Mouse (Mus musculus): ENCODE data around the gene Wdr73.

GRCm38 (mm10) chr7:80860729-80861274 lies 40.3 kb downstream of the Wdr73 start, which contains the start of gene Zscan2:
- TF ChIP-seq NRF1 (IDR thresholded peaks at IDR 0.05; ENCODE audit: insufficient read depth, low read depth, low read length, poor library complexity, severe bottlenecking) = no peak
- TF ChIP-seq POLR2A (IDR thresholded peaks at IDR 0.05; ENCODE audit: control insufficient read depth in 1 of 2, insufficient read depth in 1 of 2, low read depth in 1 of 2, low read length in 2 of 2, poor library complexity in 1 of 2) = peak in 1 of 2 experiments; percentile 36; a peak in 1 of 4 replicates
- no peak for TF ChIP-seq POLR2AphosphoS2 (IDR thresholded peaks at IDR 0.05; ENCODE audit: low read length)
- no peak for TF ChIP-seq ZMIZ1 (IDR thresholded peaks at IDR 0.05; ENCODE audit: low read depth, low read length)
- no peak for TF ChIP-seq E2F4 (IDR thresholded peaks at IDR 0.05; ENCODE audit: borderline replicate concordance, low read depth, low read length)
- no peak for TF ChIP-seq TCF12 (IDR thresholded peaks at IDR 0.05; ENCODE audit: low read depth, low read length)
- TF ChIP-seq TAL1 (IDR thresholded peaks at IDR 0.05; ENCODE audit: low read length) = no peak
- TF ChIP-seq CTCF (IDR thresholded peaks at IDR 0.05 in 2 of 3, conservative IDR thresholded peaks at IDR 0.05 in 1 of 3; ENCODE audit: control insufficient read depth in 1 of 3, insufficient read depth in 1 of 3, low read depth in 2 of 3, low read length in 3 of 3, poor library complexity in 1 of 3, severe bottlenecking in 1 of 3) = no peak
- TF ChIP-seq USF2 (IDR thresholded peaks at IDR 0.05; ENCODE audit: borderline replicate concordance in 1 of 2, insufficient read depth in 1 of 2, low read depth in 1 of 2, low read length in 2 of 2) = no peak
- 0 out of 2 replicates have a peak, but pooled peaks have one; percentile 27 for TF ChIP-seq NELFE (IDR thresholded peaks at IDR 0.05; ENCODE audit: low read depth, low read length)
- no peak for TF ChIP-seq USF1 (IDR thresholded peaks at IDR 0.05; ENCODE audit: low read depth, low read length)
- TF ChIP-seq CHD1 (IDR thresholded peaks at IDR 0.05; ENCODE audit: low read depth, low read length) = no peak
- TF ChIP-seq GABPA (IDR thresholded peaks at IDR 0.05; ENCODE audit: low read depth, low read length) = no peak
